Mouse (Mus musculus) stomach, embryonic 15.5 days (tissue): ENCODE measurements around the gene Polq. TPM values are rescaled to one million over a fixed set of nuclear protein-coding genes. Genes with fewer than 3 reads are reported as not detected.
A peak's percentile ranks its signal among the peaks of the same experiment; 100 is the strongest.

Experiments
- ATAC-seq: fragments of 200-750 bp; cut with Nextera tagmentation; 2 replicates; pipeline ENCODE4 v1.8.0; 2017; ENCODE audit warnings: low read depth, moderate number of reproducible peaks, moderate TSS enrichment; ENCODE audit not compliant: insufficient read depth, low FRiP score
- H3K27ac ChIP-seq: fragments of 300-500 bp; sonication (generic); 2 replicates; pipeline ENCODE4 v1.5.1; 2015; ENCODE audit warnings: mild to moderate bottlenecking, inconsistent platforms
- H3K27me3 ChIP-seq: fragments of 300-500 bp; sonication (generic); replicated peaks from 2 replicates; pipeline ENCODE4 v1.6.1; 2015; ENCODE audit warnings: inconsistent platforms
- H3K36me3 ChIP-seq: fragments of 300-500 bp; sonication (generic); 2 replicates; pipeline ENCODE4 v1.6.1; 2015; ENCODE audit warnings: inconsistent platforms
- H3K4me1 ChIP-seq: fragments of 300-500 bp; sonication (generic); 2 replicates; pipeline ENCODE4 v1.6.1; 2015; ENCODE audit warnings: inconsistent platforms
- H3K4me2 ChIP-seq: fragments of 300-500 bp; sonication (generic); 2 replicates; pipeline ENCODE4 v1.6.1; 2015; ENCODE audit warnings: mild to moderate bottlenecking, inconsistent platforms
- H3K4me3 ChIP-seq: fragments of 300-500 bp; sonication (generic); replicated peaks from 2 replicates; pipeline ENCODE4 v1.5.1; 2015; ENCODE audit warnings: inconsistent platforms
- H3K9ac ChIP-seq: fragments of 300-500 bp; sonication (generic); 2 replicates; pipeline ENCODE4 v1.6.1; 2015; ENCODE audit warnings: inconsistent platforms
- H3K9me3 ChIP-seq: fragments of 300-500 bp; sonication (generic); 2 replicates; pipeline ENCODE4 v1.6.1; 2016; ENCODE audit warnings: inconsistent platforms
- WGBS: fragments of 180-500 bp; shearing (Covaris S2); methylation state at CpG from one replicate; pipeline ENCODE4 v1.1.7; 2015; 5-methylcytosine and 5-hydroxymethylcytosine counted together
- polyA plus RNA-seq: library from polyadenylated mRNA; unstranded; fragments of >200 nt; fragmentation: Nextera tagmentation; extraction: Ambion mirVana; gene quantifications from 2 replicates; pipeline ENCODE4 v1.2.1, GENCODE M21; 2015

Polq gene
- polyA plus RNA-seq = 6.6 and 6.8 TPM in 2 replicates

GRCm38 (mm10) chr16:37011061-37011921 lies at the start of gene Polq:
Polq (plus strand) TSS chr16:37011786.
- peak; percentile 97 for ATAC-seq
- peak within 1 kb of the TSS; percentile 94 for H3K4me2 ChIP-seq
- 3% methylated on average over 30 of the region's 30 CpGs for WGBS
- H3K27ac ChIP-seq = no peak within 1 kb of the TSS
- H3K4me3 ChIP-seq = peak within 1 kb of the TSS; percentile 77
- H3K27me3 ChIP-seq = no peaks in the 10 kb centered on the region
- no peaks in the 10 kb centered on the region for H3K9me3 ChIP-seq
- H3K36me3 ChIP-seq = no peaks in the 10 kb centered on the region
- peaks cover 11% of the 10 kb centered on the region; the same call in 1 of the 2 replicates for H3K4me1 ChIP-seq
- peak within 1 kb of the TSS; percentile 77; the same call in 1 of the 2 replicates for H3K9ac ChIP-seq

GRCm38 (mm10) chr16:36963415-36963814 lies 48.2 kb upstream of the Polq start:
- no peak for ATAC-seq

GRCm38 (mm10) chr16:36979127-36979526 lies 32.5 kb upstream of the Polq start:
- 86% methylated on average over 2 of the region's 2 CpGs for WGBS
- H3K27ac ChIP-seq = no peak overlapping the region
- H3K36me3 ChIP-seq = no peaks in the 10 kb centered on the region
- H3K27me3 ChIP-seq = no peaks in the 10 kb centered on the region
- no peaks in the 10 kb centered on the region for H3K4me1 ChIP-seq
- no peak overlapping the region for H3K9ac ChIP-seq
- no peak for ATAC-seq
- no peaks in the 10 kb centered on the region for H3K9me3 ChIP-seq
- no peak overlapping the region for H3K4me3 ChIP-seq
- H3K4me2 ChIP-seq = no peak overlapping the region

More at GRCm38 (mm10) chr16:36963415-36963814, 48.2 kb upstream of the Polq start:
- no peaks in the 10 kb centered on the region for H3K9me3 ChIP-seq
- 76% methylated on average over 4 of the region's 4 CpGs for WGBS
- no peak overlapping the region for H3K9ac ChIP-seq
- no peak overlapping the region for H3K27ac ChIP-seq
- H3K27me3 ChIP-seq = no peaks in the 10 kb centered on the region
- no peaks in the 10 kb centered on the region for H3K36me3 ChIP-seq
- no peak overlapping the region for H3K4me2 ChIP-seq
- no peaks in the 10 kb centered on the region for H3K4me1 ChIP-seq
- no peak overlapping the region for H3K4me3 ChIP-seq

GRCm38 (mm10) chr16:36983796-36984195 lies 27.8 kb upstream of the Polq start:
- Histone ChIP-seq H3K4me1 (no peaks in the 10 kb centered on the region), H3K9ac (no peak overlapping the region), H3K4me3 (no peak overlapping the region), H3K9me3 (no peaks in the 10 kb centered on the region), H3K27ac (no peak overlapping the region), H3K36me3 (no peaks in the 10 kb centered on the region), H3K4me2 (no peak overlapping the region), H3K27me3 (no peaks in the 10 kb centered on the region)
- WGBS = 69% methylated on average over 1 of the region's 1 CpGs
- ATAC-seq = no peak

GRCm38 (mm10) chr16:36985636-36986042 lies 25.9 kb upstream of the Polq start:
- Histone ChIP-seq H3K4me3 (no peak overlapping the region), H3K27ac (no peak overlapping the region), H3K4me1 (no peaks in the 10 kb centered on the region), H3K9me3 (no peaks in the 10 kb centered on the region), H3K36me3 (no peaks in the 10 kb centered on the region), H3K4me2 (no peak overlapping the region), H3K9ac (no peak overlapping the region), H3K27me3 (no peaks in the 10 kb centered on the region)
- 71% methylated on average over 5 of the region's 5 CpGs for WGBS
- ATAC-seq = no peak

GRCm38 (mm10) chr16:36987399-36987798 lies 24.2 kb upstream of the Polq start:
- H3K4me3 ChIP-seq = no peak overlapping the region
- no peaks in the 10 kb centered on the region for H3K9me3 ChIP-seq
- H3K4me2 ChIP-seq = no peak overlapping the region
- no peaks in the 10 kb centered on the region for H3K27me3 ChIP-seq
- ATAC-seq = no peak
- no peaks in the 10 kb centered on the region for H3K36me3 ChIP-seq
- no peak overlapping the region for H3K9ac ChIP-seq
- 63% methylated on average over 2 of the region's 2 CpGs for WGBS
- H3K4me1 ChIP-seq = no peaks in the 10 kb centered on the region
- H3K27ac ChIP-seq = no peak overlapping the region

- Histone ChIP-seq H3K9me3 (no peaks in the 10 kb centered on the region), H3K4me3 (no peak overlapping the region)
- no peak for ATAC-seq
These were observed 23.5 kb upstream of the Polq start for GRCm38 (mm10) chr16:36988066-36988465.

GRCm38 (mm10) chr16:36989493-36989892 lies 22.1 kb upstream of the Polq start:
- no peaks in the 10 kb centered on the region for H3K36me3 ChIP-seq
- H3K9me3 ChIP-seq = no peaks in the 10 kb centered on the region
- H3K27me3 ChIP-seq = no peaks in the 10 kb centered on the region
- H3K9ac ChIP-seq = no peak overlapping the region
- no peaks in the 10 kb centered on the region for H3K4me1 ChIP-seq
- no peak overlapping the region for H3K27ac ChIP-seq
- no peak overlapping the region for H3K4me3 ChIP-seq
- ATAC-seq = no peak
- 70% methylated on average over 8 of the region's 8 CpGs for WGBS
- no peak overlapping the region for H3K4me2 ChIP-seq

More at GRCm38 (mm10) chr16:36988066-36988465, 23.5 kb upstream of the Polq start:
- no peak overlapping the region for H3K9ac ChIP-seq
- no peak overlapping the region for H3K27ac ChIP-seq
- no peaks in the 10 kb centered on the region for H3K4me1 ChIP-seq
- no peak overlapping the region for H3K4me2 ChIP-seq
- H3K36me3 ChIP-seq = no peaks in the 10 kb centered on the region
- no peaks in the 10 kb centered on the region for H3K27me3 ChIP-seq

GRCm38 (mm10) chr16:36989999-36990625 lies 21.5 kb upstream of the Polq start, which contains the start of gene Fbxo40:
Fbxo40 (minus strand) TSS chr16:36990467.
- no peak for ATAC-seq
- no peaks in the 10 kb centered on the region for H3K9me3 ChIP-seq
- no peaks in the 10 kb centered on the region for H3K4me1 ChIP-seq
- H3K4me2 ChIP-seq = no peak within 1 kb of the TSS
- H3K27ac ChIP-seq = no peak within 1 kb of the TSS
- H3K4me3 ChIP-seq = no peak within 1 kb of the TSS
- WGBS = 52% methylated on average over 18 of the region's 18 CpGs
- no peaks in the 10 kb centered on the region for H3K27me3 ChIP-seq
- no peaks in the 10 kb centered on the region for H3K36me3 ChIP-seq
- H3K9ac ChIP-seq = no peak within 1 kb of the TSS

- 70% methylated on average over 6 of the region's 6 CpGs for WGBS
- Histone ChIP-seq H3K9me3 (no peaks in the 10 kb centered on the region), H3K36me3 (no peaks in the 10 kb centered on the region), H3K4me2 (no peak overlapping the region), H3K27ac (no peak overlapping the region), H3K27me3 (no peaks in the 10 kb centered on the region), H3K9ac (no peak overlapping the region), H3K4me1 (no peaks in the 10 kb centered on the region), H3K4me3 (no peak overlapping the region)
- no peak for ATAC-seq
These were observed 13.9 kb upstream of the Polq start for GRCm38 (mm10) chr16:36997650-36998049.

GRCm38 (mm10) chr16:36999366-36999972 lies 12.1 kb upstream of the Polq start:
- Histone ChIP-seq H3K27me3 (no peaks in the 10 kb centered on the region), H3K4me3 (no peak overlapping the region), H3K4me1 (no peaks in the 10 kb centered on the region), H3K9me3 (no peaks in the 10 kb centered on the region), H3K27ac (no peak overlapping the region), H3K4me2 (no peak overlapping the region), H3K36me3 (no peaks in the 10 kb centered on the region), H3K9ac (no peak overlapping the region)
- 69% methylated on average over 9 of the region's 9 CpGs for WGBS
- no peak for ATAC-seq

- ATAC-seq = no peak
- H3K4me2 ChIP-seq = no peak overlapping the region
These were observed 2.3 kb upstream of the Polq start for GRCm38 (mm10) chr16:37009262-37009661.

More at GRCm38 (mm10) chr16:37009262-37009661, 2.3 kb upstream of the Polq start:
- no peak overlapping the region for H3K4me3 ChIP-seq
- no peak overlapping the region for H3K9ac ChIP-seq
- H3K27me3 ChIP-seq = no peaks in the 10 kb centered on the region
- H3K27ac ChIP-seq = no peak overlapping the region
- H3K4me1 ChIP-seq = peaks cover 11% of the 10 kb centered on the region; the same call in 1 of the 2 replicates
- H3K9me3 ChIP-seq = no peaks in the 10 kb centered on the region
- no peaks in the 10 kb centered on the region for H3K36me3 ChIP-seq
- WGBS = 59% methylated on average over 6 of the region's 6 CpGs
